Mouse (Mus musculus) cortical plate, adult 2 months (tissue): ENCODE measurements around the gene Ankub1. TPM values are rescaled to one million over a fixed set of nuclear protein-coding genes. Genes with fewer than 3 reads are reported as not detected.

Experiments
- H3K27ac ChIP-seq: fragments of 200-500 bp; 2 replicates; pipeline ENCODE4 v1.5.1; 2012; ENCODE audit warnings: low read length, control low read depth, inconsistent platforms; ENCODE audit not compliant: insufficient read depth
- H3K4me1 ChIP-seq: fragments of 200-500 bp; 2 replicates; pipeline ENCODE4 v1.6.1; 2011; ENCODE audit warnings: low read length; ENCODE audit not compliant: control insufficient read depth, insufficient read depth
- H3K4me3 ChIP-seq: fragments of 200-500 bp; 2 replicates; pipeline ENCODE4 v1.5.1; 2011; ENCODE audit warnings: mild to moderate bottlenecking, low read length, control low read depth; ENCODE audit not compliant: insufficient read depth
- CTCF ChIP-seq: fragments of 200-500 bp; IDR thresholded peaks from 2 replicates; pipeline ENCODE4 v1.5.1; 2011; ENCODE audit warnings: mild to moderate bottlenecking, control low read depth, low read length; ENCODE audit not compliant: insufficient read depth; ENCODE audit errors: extremely low read depth
- POLR2A ChIP-seq: fragments of 200-500 bp; IDR thresholded peaks from 2 replicates; pipeline ENCODE4 v1.6.1; 2011; ENCODE audit warnings: mild to moderate bottlenecking, low read length, control low read depth; ENCODE audit not compliant: insufficient read depth; ENCODE audit errors: extremely low read depth
- polyA plus RNA-seq: library from polyadenylated mRNA; depleted of rRNA; stranded (reverse); fragments of >200 nt; gene quantifications from 2 replicates; pipeline ENCODE4 v1.2.3, GENCODE M21; 2012; rRNA removed

Ankub1 gene
- polyA plus RNA-seq, 1 experiment = 2.9 TPM

DNA sequence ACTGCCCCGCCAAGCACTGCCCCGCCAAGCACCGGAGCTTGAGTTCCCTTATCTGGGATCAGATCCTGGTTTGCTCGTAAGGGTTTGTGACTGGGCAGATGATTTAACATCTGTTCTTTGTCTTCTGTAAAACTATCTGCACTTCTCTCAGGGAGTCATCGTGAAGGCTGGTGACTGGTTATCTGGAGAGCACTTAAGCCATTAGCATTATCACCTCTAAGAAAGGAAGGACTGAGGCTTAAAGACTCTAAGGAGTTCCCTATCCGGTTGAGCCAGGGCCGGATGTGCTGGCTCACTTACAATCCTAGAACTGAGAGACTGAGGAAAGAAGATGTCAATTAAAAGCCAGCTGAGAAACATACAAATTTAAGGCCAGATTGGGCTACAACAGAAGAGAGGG, 80.8 kb downstream of the Ankub1 start:
- no peak overlapping the region for H3K4me3 ChIP-seq
- H3K4me1 ChIP-seq = no peaks in the 10 kb centered on the region
- no peak for TF ChIP-seq POLR2A
- TF ChIP-seq CTCF = no peak
- H3K27ac ChIP-seq = no peak overlapping the region

Other genes with a start within 250 kb of the Ankub1 start
- 11.0 and 11.6 TPM in 2 replicates for gene Wwtr1, start 116.9 kb downstream of the Ankub1 start, polyA plus RNA-seq
- 26.1 and 26.9 TPM in 2 replicates for gene Commd2, start 41.1 kb downstream of the Ankub1 start, polyA plus RNA-seq
- 112 and 117 TPM in 2 replicates for gene Rnf13, start 43.3 kb upstream of the Ankub1 start, polyA plus RNA-seq
- gene Pfn2, start 155.3 kb upstream of the Ankub1 start, polyA plus RNA-seq = 548 and 551 TPM in 2 replicates